Mouse (Mus musculus) gastrocnemius, adult 18-20 months (tissue): ENCODE measurements around the gene Hdlbp. TPM values are rescaled to one million over a fixed set of nuclear protein-coding genes. Genes with fewer than 3 reads are reported as not detected.
"Not testable (repeated sequence)": the region's sequence is repeated elsewhere in the genome, so short reads cannot be mapped to it uniquely, and the experiment has no call there.

ENCODE experiments used
- DNase-seq: peaks from one replicate; pipeline ENCODE4 v3.0.0; 2021; ENCODE audit warnings: low spot score
- long read RNA-seq, 2 experiments: library from polyadenylated mRNA; stranded (forward); transcript quantifications; one replicate each; pipeline ENCODE4 v2.0.0; 2021
- total RNA-seq, 2 experiments: library from RNA; stranded (reverse); gene quantifications; 2 replicates each; pipeline ENCODE4 v1.2.3; 2021

Gene Hdlbp
- 100 to 1,000 TPM; 341 to 345 TPM for total RNA-seq
- long read RNA-seq, experiment 1, full-length matches to known transcripts = 258 of 360 reads
- long read RNA-seq, experiment 1, partial matches to known transcripts = 41 of 360 reads
- long read RNA-seq, experiment 1, other reads (novel, unspliced or antisense) = 61 of 360 reads
- long read RNA-seq, experiment 2, full-length matches to known transcripts = 223 of 344 reads
- long read RNA-seq, experiment 2, partial matches to known transcripts = 62 of 344 reads
- long read RNA-seq, experiment 2, other reads (novel, unspliced or antisense) = 59 of 344 reads

DNA sequence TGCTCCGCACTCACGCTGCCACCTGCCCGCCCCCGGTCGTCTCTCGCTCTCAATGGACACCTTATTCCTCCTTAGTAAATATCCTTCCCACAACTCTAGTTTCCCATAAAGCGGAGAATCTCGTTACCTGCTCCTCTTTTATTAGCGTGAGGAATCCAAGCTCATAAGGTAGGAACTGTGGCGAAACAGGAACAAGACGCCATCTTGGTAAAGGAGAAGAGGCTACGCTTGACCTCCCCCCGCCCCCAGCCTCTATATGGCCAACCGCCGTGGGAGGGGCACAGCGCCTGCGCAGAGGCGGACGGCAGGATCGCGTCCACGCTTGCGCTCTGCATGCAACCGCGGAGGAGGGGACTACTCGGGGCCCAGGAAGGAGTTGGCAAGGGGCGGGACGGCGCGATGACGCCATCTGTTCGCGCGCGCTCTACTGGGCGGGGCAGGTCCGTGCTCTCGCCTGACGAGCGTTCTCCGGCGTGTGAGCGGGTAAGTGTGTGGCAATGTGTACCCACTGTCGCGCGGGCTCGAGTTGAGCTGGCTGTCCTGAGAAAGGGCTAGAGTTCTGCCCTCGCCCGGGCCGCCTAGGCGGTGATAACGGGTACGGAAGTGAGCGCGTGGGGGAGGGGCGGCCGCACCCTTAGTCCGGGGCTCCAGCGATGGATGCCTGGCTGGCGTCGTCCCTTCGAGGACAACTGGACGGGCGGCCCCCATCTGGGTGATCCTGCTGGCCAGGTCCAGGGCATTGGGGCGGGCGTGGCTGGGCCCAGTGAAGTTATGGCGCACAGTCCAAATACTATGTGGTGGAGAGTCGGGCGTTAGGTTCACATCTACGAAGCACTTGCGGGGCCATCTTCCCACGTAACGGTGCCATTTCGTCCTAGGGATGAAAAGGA, at the start of gene Hdlbp:
Gene Hdlbp (minus strand): TSS at position 230 of the 890 bp plus-strand sequence.
- DNase-seq = peak; percentile 99

DNA sequence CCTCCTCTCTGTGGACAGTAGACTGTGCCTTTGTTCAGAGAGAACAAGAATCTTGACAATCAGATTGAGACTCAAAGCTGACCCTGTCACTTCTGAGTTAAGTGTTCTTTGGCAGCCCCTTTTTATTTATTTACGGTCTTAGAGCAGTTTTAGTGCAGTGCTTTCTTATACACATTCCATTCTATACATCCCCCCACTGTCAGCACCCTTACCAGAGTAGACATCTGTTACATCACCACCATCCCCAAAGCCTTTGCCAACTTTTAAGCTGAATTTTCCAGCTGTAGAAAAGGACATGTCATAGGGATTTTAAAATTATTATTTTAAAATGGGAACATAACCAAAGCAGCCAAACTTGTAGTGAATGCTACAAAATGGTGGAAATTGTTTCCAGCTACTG, 43.7 kb upstream of the Hdlbp start:
- DNase-seq = no peak

DNA sequence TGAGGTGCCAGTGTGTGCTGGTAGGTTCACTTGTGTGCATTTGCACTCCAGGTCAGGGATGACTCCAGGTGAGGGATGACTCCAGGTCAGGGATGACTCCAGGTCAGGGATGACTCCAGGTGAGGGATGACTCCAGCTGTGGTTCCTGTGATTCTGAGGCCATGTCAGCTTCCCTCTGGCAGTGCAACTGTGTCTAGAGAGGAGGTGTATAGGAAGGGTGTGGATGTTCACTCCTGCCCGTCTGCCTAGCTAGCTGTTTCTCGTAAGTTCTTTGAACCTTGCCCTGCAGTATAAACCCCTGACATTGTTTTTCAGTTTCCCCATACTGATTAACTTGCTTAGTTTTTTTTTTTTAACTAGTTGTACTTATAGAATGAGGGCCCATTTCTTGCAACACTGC, 42.9 kb upstream of the Hdlbp start:
- no peak for DNase-seq

DNA sequence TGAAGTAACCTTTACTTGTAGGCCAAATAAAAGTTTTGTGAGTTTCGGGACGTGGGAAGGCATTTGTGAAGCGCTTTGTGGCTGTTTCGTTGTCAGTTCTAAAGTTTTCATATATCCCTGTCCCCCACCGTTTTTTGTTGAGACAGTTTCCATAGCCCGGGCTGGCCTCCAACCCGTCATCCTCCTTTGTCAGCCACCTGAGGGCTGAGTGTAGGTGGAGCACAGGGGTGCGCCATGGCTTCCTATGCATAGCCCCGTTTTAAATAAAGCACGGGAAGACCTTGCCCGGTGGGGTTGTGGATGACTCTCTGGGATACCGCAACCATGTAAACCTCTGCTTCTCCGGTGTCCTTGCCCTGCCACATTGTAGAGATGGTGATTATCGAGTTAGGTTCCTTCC, 34.6 kb upstream of the Hdlbp start:
- DNase-seq = no peak

DNA sequence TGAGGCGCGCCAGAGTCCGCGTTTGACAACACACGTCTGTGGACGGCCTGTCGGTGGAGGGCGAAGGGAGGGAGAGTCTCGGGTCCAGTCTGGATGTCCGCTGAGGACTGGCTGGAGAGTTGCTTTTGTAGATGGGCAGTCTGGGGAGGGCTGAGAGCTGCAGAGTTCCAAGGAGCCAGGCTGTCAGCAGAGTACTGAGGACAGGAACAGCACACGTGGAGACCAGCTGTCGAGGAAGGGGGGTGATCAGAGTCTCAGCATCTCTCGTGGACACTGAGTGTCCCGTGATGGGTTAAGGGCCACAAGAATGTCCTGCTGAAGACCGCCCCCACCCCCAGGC, 33.7 kb upstream of the Hdlbp start:
- no peak for DNase-seq

DNA sequence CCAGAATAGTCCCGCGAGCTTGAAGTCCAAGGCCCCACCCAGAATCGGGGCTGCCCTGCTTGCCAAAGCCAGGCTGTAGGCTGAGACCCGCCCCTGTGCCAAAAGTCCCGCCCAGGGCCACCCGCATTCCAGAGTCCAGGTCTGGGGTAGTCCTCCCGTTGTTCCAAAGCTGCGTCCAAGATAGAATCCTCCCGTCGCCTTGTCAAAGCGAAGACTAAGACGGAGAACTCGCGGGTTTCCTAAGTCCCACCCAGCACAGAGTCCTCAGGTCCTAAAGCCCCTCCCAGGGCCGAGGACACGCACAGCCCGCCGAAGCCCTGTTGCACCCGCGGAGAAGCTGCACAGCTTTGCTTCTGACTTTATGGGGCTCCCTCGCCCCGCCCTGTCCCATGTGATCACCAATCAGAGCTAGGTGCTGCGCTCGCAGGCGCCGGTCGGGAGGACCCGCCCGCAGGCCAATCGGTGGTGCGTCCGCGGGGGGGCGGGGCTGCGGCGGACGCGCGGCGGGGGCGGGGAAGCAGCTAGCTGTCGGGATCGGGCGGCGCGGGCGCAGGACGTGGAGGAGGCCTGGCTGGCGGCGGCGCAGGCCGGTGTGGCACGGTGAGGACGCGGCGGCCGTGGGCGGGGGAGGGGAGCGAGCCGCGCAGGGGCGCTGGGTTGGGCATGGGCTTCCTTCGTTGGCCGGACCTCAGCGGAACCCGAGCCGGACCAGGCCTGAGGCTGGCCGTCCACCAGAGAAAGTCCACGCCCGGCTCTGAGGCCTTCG, 33.2 kb upstream of the Hdlbp start, which contains the start of gene Farp2:
Gene Farp2 (plus strand): TSS at position 495 of the 766 bp plus-strand sequence.
- DNase-seq = peak; percentile 94

DNA sequence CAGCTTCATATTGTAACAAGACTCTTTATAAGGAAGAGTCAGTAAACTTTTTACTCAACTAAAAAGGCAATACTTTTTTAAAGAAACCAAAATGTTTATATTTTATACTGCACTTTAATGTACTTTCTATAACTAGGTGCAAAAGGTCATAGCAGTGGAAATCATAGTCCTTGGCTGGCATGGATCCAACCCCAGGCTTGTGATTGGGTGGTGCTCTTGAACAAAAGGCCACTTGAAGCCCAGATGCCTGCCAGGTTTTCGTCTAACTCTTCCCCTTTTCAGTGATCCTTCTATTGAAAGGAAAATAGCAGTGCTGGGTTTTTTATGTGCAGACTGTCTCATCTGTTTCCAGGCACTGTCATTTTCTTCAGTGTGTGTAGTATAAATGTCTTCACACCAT, 30.0 kb upstream of the Hdlbp start:
- DNase-seq = not testable (repeated sequence)

DNA sequence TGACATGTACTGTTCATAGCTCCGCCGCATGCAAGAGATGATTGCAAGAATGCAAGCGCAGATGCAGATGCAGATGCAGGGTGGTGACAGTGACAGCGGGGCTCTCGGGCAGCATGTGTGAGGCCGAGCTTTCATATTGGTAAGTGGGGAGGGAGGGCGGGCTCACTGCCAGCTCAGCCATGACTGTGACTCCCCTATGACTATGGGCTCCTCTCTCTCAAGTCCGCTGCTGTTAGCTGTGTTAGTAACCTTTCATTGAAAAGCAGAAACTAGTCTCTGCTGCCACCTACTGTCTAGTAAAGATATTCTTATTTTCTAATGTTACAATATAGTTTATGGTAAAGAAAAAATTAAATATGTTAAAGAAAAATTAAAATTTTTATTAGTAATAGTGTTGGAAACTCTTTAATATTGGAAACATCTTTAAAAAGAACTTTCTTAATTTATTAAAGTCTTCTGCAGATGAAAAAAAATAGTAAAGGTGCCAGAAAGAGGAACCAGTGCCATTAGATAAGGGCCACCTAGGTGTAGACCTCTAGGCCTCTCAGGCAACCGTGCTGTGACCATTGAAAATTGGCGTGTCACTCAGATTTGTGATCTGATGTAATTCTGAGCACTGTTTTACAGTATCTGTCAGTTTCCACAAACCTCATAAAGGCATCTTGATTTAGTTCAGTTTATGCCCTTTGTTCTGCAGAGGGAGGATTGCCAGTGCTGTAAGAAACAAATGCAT, 28.5 kb upstream of the Hdlbp start:
- no peak for DNase-seq

DNA sequence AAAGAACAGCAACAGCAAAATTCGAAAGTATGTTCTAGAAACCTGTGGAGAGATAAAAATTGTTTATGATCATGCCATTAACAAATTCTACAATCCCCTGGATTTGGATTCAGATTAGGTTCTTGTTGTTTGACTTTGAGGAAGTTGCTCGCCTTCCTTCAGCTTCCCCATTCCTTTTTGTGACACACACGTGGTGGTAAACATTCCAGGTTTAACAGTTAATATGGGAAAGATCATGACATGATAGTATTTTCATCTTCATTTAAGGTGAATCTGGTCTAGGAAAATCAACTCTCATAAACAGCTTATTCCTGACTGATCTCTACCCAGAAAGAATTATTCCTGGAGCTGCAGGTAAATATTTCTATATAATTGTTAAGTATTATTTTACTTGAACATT, 16.7 kb upstream of the Hdlbp start:
- no peak for DNase-seq

DNA sequence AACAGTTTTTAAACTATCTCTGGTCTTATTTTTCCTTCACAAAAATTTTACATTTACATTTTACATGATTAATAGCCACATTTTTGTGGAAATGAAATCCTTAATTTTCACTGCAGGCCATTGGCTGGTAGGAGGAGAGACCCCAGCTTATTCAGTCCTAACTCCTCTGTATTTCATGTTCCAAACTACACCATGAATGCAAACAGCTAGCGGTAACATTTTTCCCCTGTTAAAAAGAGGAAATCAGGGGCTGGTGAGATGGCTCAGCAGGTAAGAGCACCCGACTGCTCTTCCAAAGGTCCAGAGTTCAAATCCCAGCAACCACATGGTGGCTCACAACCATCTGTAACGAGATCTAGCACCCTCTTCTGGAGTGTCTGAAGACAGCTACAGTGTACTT, 7.7 kb upstream of the Hdlbp start:
- DNase-seq = not testable (repeated sequence)

DNA sequence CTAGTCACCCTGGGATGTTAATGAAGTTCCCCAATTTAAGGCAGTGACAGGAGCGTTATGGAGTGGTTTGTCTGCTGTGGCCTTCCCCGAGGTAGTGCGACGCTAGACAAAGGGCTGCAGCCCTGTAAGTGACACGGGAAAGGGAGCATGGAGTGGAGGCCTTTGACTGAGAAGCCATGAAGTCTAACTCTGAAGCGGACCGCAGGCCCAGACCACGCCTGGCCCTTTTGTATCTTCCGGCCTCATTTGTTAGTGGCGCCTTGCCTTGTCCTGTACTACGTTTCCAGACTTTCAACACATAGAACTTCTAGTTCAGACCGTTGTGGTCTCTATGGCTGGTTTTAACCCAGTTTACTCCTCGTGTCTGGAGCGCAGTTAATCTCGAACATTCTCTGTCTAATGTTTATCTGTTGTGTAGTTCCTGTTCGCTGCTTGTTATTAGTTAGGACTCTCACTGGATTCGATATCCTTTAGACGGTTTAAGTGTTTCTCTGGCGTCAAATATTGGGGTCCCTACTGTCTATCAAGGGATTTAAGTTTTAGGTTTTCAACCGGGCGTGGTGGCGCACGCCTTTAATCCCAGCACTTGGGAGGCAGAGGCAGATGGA, 965 bp upstream of the Hdlbp start:
- DNase-seq = peak; percentile 11

DNA sequence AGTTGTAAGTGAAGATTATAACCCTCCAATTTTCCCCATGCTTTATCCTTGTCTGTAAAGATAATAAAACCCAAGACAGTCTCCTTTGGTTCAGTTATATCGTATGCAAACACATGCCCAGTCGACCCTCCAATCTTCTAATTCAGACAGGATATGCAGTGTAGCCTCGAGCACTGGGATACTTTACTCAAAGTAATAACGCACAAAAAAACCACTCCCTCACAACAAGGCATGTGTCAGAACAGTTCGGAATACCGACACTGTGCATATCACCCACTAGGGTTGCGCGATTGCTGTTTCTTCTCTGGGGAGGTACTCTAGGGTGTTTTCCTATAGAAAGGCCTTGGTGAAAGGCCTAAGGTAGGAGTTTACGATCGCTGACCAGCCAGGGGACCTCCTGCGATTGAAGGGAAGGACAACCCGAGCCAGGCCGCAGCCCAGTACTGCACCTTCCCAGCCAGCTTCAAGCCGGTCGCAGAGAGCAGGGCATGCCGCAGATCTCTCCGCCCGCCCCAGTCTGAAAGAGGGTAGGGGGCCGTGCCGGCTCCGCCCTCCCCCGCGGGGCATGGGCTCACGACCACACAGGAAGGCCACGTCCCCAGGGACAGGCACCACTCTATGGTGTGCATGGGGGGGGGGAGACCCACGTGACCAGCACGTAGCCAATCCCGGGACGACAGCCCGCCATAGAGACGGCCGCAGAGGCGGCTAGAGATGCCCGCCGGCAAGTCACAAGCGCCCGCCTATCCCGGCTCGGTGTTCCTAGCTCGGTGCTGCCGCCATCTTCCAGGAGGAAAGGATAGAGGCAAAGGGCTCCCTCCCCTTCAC, 643 bp downstream of the Hdlbp start:
- peak; percentile 98 for DNase-seq

DNA sequence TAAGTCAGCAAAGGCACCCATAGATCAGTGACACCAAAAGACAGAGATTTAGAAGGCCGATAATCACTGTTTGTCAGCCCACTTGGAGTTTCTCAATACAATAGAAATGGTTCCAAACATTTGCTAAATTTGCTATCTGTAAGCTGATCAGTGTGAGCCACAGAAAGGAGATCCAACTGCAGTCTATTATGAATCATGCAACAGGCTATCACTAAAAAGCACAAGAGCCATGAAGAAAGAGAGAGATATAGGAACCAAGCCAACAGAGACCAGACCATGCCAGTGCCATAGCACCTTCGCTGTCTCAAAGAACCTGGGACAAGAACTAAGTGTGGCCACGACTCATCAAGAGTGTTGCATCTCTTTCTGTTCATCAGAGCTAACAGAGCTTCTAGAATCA, 2.9 kb downstream of the Hdlbp start:
- no peak for DNase-seq

DNA sequence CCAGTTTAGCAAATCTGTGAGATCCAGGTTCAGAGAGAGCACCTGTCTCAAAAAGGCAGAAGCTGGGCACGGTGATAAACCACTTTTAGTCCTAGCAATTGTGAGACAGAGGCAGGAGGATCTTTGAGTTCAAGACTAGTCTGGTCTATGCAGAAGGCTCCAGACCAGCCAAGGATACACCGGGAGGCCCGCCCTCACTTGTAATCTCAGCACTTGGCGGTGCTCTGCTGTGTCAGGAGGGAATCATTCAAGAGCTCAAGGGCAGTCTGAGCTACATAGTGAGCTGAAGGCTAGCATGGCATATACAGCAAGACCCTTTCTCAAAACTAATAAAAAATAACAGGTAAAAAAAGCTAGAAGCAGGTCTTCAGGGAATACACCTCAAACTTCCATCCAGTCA, 10.0 kb downstream of the Hdlbp start:
- DNase-seq = no peak

DNA sequence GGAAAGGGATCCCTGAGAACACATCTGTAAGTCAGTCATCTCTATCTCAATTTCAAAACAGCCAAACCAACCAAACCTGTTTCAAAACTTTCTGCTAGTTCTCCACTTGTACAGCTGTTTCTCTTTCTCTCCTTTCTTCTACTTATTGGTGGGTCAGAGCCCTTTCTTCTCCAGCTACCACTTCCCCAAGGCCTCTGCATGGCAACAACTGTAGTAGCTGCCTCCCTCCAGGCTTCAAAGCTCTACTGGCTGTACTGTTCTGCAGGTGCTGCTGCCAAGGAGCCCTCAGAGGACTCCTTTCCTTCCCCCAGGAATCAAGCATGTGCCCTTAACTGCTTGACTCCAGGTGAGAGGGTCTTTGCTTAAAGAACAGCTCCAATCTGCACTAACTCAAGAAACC, 12.9 kb downstream of the Hdlbp start:
- no peak for DNase-seq

DNA sequence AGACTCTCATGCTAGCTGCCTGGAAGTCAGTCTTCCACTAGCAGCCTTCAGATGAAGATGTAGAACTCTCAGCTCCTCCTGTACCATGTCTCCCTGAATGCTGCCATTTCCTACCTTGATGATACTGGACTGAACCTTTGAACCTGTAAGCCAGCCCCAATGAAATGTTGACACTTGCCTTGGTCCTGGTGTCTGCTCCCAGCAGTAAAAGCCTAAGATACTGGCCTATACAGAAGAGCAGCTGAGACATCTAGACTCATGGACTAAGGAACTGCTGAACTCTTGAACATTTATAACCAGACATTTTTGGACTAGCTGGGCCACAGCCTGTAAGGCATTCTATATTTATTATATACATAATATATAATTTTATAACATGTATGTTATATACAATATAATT, 13.5 kb downstream of the Hdlbp start:
- no peak for DNase-seq

DNA sequence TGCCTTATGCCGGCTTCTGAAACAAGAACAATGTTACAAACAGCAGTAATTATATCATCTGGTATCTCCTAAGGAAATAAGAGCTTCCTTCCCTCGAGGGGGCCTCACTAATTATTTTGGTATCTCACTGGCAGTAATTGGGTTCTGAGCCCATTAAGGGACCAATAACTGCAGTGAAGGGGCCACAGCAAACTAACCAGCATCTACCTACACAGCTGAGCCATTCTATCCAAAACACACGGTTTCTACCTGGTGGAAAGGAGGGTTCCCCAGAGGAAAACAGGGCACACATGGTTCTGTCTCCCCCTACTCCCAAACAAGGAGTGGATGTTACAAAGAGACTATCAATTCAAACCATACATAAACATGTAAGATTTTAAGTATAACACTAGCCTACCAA, 19.5 kb downstream of the Hdlbp start:
- no peak for DNase-seq

DNA sequence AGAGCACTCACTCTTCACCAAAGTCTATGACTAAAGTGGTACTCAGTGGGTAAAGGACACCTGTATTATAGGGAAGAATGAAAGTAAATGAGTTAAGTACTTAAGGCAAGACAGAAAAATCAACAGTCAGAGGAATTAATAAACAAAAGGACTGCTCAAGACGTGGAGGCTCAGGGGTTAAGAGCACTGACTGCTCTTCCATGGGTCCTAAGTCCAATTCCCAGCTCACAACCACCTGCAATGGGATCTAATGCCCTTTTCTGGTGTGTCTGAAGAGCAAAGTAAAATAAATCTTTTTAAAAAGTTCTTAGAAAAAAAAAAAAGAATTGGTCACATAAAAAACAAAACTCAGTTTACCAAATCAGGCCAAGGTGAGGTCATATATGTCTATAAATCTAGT, 20.3 kb downstream of the Hdlbp start:
- DNase-seq = no peak

DNA sequence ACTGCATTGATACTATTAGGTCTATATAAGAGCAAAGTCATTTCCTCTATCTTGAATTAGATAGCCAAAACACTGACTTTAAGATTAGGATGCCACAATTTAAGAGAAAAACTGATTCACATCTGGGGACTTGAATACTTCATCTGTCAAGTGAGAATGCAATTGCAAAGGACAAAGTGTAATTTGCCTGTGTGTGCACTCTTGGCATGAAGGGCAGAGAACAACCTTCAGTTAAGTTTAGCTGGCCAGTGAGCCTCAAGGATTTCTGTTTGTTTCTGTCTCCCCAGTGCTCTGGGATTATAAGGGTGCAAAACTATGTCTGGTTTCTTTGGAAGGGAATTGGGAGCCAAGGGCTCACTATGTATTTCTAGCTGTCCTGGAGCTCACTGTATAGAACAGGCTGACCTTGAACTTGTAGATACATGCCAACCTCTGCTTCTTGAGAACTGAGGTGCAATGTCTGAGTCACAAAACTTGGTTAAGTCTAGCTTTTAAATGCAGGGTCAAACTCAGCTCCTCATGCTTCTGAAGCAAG, 24.8 kb downstream of the Hdlbp start:
- DNase-seq = no peak

DNA sequence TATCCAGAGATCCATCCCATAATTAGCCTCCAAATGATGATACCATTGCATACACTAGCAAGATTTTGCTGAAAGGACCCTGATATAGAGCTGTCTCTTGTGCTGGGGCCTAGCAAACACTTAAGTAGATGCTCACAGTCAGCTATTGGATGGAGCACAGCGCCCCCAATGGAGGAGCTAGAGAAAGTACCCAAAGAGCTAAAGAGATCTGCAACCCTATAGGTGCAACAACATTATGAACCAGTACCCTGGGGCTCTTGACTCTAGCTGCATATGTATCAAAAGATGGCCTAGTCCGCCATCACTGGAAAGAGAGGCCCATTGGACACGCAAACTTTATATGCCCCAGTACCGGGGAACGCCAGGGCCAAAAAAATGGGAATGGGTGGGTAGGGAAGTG, 28.5 kb downstream of the Hdlbp start:
- DNase-seq = not testable (repeated sequence)
